Mouse (Mus musculus) liver, embryonic 12.5 days (tissue): ENCODE results near the gene Alk. TPM values are rescaled to one million over a fixed set of nuclear protein-coding genes. Genes with fewer than 3 reads are reported as not detected.

Experiments used
- ATAC-seq: fragments of 200-750 bp; cut with Nextera tagmentation; 2 replicates; pipeline ENCODE4 v1.8.0; 2017; ENCODE audit warnings: moderate number of reproducible peaks, mild to moderate bottlenecking, moderate library complexity
- H3K27ac ChIP-seq: fragments of 300-500 bp; sonication (generic); 2 replicates; pipeline ENCODE4 v1.5.1; 2016; ENCODE audit warnings: mild to moderate bottlenecking
- H3K27me3 ChIP-seq: fragments of 300-500 bp; sonication (generic); replicated peaks from 2 replicates; pipeline ENCODE4 v1.6.1; 2016; ENCODE audit warnings: mild to moderate bottlenecking, moderate library complexity
- H3K36me3 ChIP-seq: fragments of 300-500 bp; sonication (generic); 2 replicates; pipeline ENCODE4 v1.6.1; 2016; ENCODE audit warnings: mild to moderate bottlenecking, moderate library complexity
- H3K4me1 ChIP-seq: fragments of 300-500 bp; sonication (generic); 2 replicates; pipeline ENCODE4 v1.6.1; 2016
- H3K4me2 ChIP-seq: fragments of 300-500 bp; sonication (generic); 2 replicates; pipeline ENCODE4 v1.6.1; 2016; ENCODE audit warnings: mild to moderate bottlenecking, moderate library complexity
- H3K4me3 ChIP-seq: fragments of 300-500 bp; sonication (generic); 2 replicates; pipeline ENCODE4 v1.5.1; 2016; ENCODE audit warnings: mild to moderate bottlenecking, moderate library complexity
- H3K9ac ChIP-seq: fragments of 300-500 bp; sonication (generic); 2 replicates; pipeline ENCODE4 v1.6.1; 2016; ENCODE audit warnings: mild to moderate bottlenecking, moderate library complexity
- H3K9me3 ChIP-seq: fragments of 300-500 bp; sonication (generic); replicated peaks from 2 replicates; pipeline ENCODE4 v1.6.1; 2016; ENCODE audit warnings: mild to moderate bottlenecking, moderate library complexity
- WGBS: fragments of 180-500 bp; shearing (Covaris S2); methylation state at CpG from one replicate; pipeline ENCODE4 v1.1.7; 2016; ENCODE audit not compliant: insufficient replicate concordance; 5-methylcytosine and 5-hydroxymethylcytosine counted together
- polyA plus RNA-seq: library from polyadenylated mRNA; unstranded; fragments of >200 nt; fragmentation: Nextera tagmentation; extraction: Ambion mirVana; gene quantifications from 2 replicates; pipeline ENCODE4 v1.2.1, GENCODE M21; 2016

Alk gene
- polyA plus RNA-seq, 1 experiment from 2014 or later: 0.14 TPM

- H3K4me3 ChIP-seq: no peak overlapping the region
- no peak overlapping the region for H3K9ac ChIP-seq
- no peaks in the 10 kb centered on the region for H3K36me3 ChIP-seq
- ATAC-seq: no peak
- H3K9me3 ChIP-seq: 0 out of 2 replicates have a peak, but pooled peaks cover 6% of the 10 kb centered on the region
- no peak overlapping the region for H3K4me2 ChIP-seq
- H3K4me1 ChIP-seq: no peaks in the 10 kb centered on the region
- no peaks in the 10 kb centered on the region for H3K27me3 ChIP-seq
- no peak overlapping the region for H3K27ac ChIP-seq
- 61% methylated on average over 10 of the region's 10 CpGs for WGBS
Observed at GRCm38 (mm10) chr17:72157830-72158629, 446.4 kb downstream of the Alk start.

GRCm38 (mm10) chr17:72153038-72153437 is 451.4 kb downstream of the Alk start:
- no peak overlapping the region for H3K9ac ChIP-seq
- H3K9me3 ChIP-seq: 0 out of 2 replicates have a peak, but pooled peaks cover 6% of the 10 kb centered on the region
- no peaks in the 10 kb centered on the region for H3K4me1 ChIP-seq
- no peaks in the 10 kb centered on the region for H3K36me3 ChIP-seq
- no peak overlapping the region for H3K4me3 ChIP-seq
- no peak overlapping the region for H3K27ac ChIP-seq
- H3K4me2 ChIP-seq: no peak overlapping the region
- WGBS: 40% methylated on average over 3 of the region's 3 CpGs
- no peaks in the 10 kb centered on the region for H3K27me3 ChIP-seq
- ATAC-seq: no peak

GRCm38 (mm10) chr17:72144946-72145598 is 459.4 kb downstream of the Alk start:
- 66% methylated on average over 7 of the region's 7 CpGs for WGBS
- no peaks in the 10 kb centered on the region for H3K4me1 ChIP-seq
- no peak overlapping the region for H3K27ac ChIP-seq
- no peak overlapping the region for H3K4me2 ChIP-seq
- no peaks in the 10 kb centered on the region for H3K9me3 ChIP-seq
- H3K4me3 ChIP-seq: no peak overlapping the region
- H3K27me3 ChIP-seq: no peaks in the 10 kb centered on the region
- no peaks in the 10 kb centered on the region for H3K36me3 ChIP-seq
- no peak for ATAC-seq
- H3K9ac ChIP-seq: no peak overlapping the region

- Histone ChIP-seq H3K36me3 (no peaks in the 10 kb centered on the region), H3K9me3 (no peaks in the 10 kb centered on the region), H3K27ac (no peak overlapping the region), H3K9ac (no peak overlapping the region), H3K27me3 (no peaks in the 10 kb centered on the region), H3K4me3 (no peak overlapping the region), H3K4me1 (no peaks in the 10 kb centered on the region), H3K4me2 (no peak overlapping the region)
- no peak for ATAC-seq
- WGBS: 64% methylated on average over 9 of the region's 9 CpGs
Observed at GRCm38 (mm10) chr17:72144461-72144860, 460.0 kb downstream of the Alk start.

- H3K36me3 ChIP-seq: no peaks in the 10 kb centered on the region
- H3K27me3 ChIP-seq: no peaks in the 10 kb centered on the region
- no peak overlapping the region for H3K9ac ChIP-seq
- no peak for ATAC-seq
- H3K4me1 ChIP-seq: no peaks in the 10 kb centered on the region
- no peak overlapping the region for H3K4me3 ChIP-seq
- WGBS: 71% methylated on average over 8 of the region's 8 CpGs
- H3K27ac ChIP-seq: no peak overlapping the region
- 0 out of 2 replicates have a peak, but pooled peaks cover 3% of the 10 kb centered on the region for H3K9me3 ChIP-seq
- no peak overlapping the region for H3K4me2 ChIP-seq
Observed at GRCm38 (mm10) chr17:72132140-72132911, 472.1 kb downstream of the Alk start.

- Histone ChIP-seq H3K4me2 (no peak overlapping the region), H3K27ac (no peak overlapping the region), H3K27me3 (no peaks in the 10 kb centered on the region), H3K36me3 (no peaks in the 10 kb centered on the region), H3K9ac (no peak overlapping the region), H3K4me1 (no peaks in the 10 kb centered on the region), H3K9me3 (no peaks in the 10 kb centered on the region), H3K4me3 (no peak overlapping the region)
- no peak for ATAC-seq
- WGBS: 77% methylated on average over 1 of the region's 1 CpGs
Observed at GRCm38 (mm10) chr17:72121660-72122059, 482.8 kb downstream of the Alk start.

- Histone ChIP-seq H3K27ac (no peak overlapping the region), H3K27me3 (no peaks in the 10 kb centered on the region), H3K9me3 (no peaks in the 10 kb centered on the region), H3K4me1 (no peaks in the 10 kb centered on the region), H3K4me3 (no peak overlapping the region), H3K36me3 (no peaks in the 10 kb centered on the region), H3K9ac (no peak overlapping the region), H3K4me2 (no peak overlapping the region)
- peak; percentile 46; the same call in 1 of the 2 replicates for ATAC-seq
- 39% methylated on average over 11 of the region's 11 CpGs for WGBS
Observed at GRCm38 (mm10) chr17:72120278-72120677, 484.1 kb downstream of the Alk start.

GRCm38 (mm10) chr17:72118376-72118775 is 486.1 kb downstream of the Alk start:
- Histone ChIP-seq H3K4me3 (no peak overlapping the region), H3K9ac (no peak overlapping the region), H3K27ac (no peak overlapping the region), H3K36me3 (no peaks in the 10 kb centered on the region), H3K4me1 (no peaks in the 10 kb centered on the region), H3K9me3 (no peaks in the 10 kb centered on the region), H3K4me2 (no peak overlapping the region), H3K27me3 (no peaks in the 10 kb centered on the region)
- 24% methylated on average over 5 of the region's 5 CpGs for WGBS
- no peak for ATAC-seq

- Histone ChIP-seq H3K27ac (no peak overlapping the region), H3K4me2 (no peak overlapping the region), H3K4me1 (no peaks in the 10 kb centered on the region), H3K4me3 (no peak overlapping the region), H3K36me3 (no peaks in the 10 kb centered on the region), H3K27me3 (no peaks in the 10 kb centered on the region), H3K9me3 (no peaks in the 10 kb centered on the region), H3K9ac (no peak overlapping the region)
- ATAC-seq: no peak
- 52% methylated on average over 12 of the region's 12 CpGs for WGBS
Observed at GRCm38 (mm10) chr17:72115271-72115944, 489.0 kb downstream of the Alk start.

- Histone ChIP-seq H3K9ac (no peak overlapping the region), H3K27ac (no peak overlapping the region), H3K9me3 (no peaks in the 10 kb centered on the region), H3K4me3 (no peak overlapping the region), H3K27me3 (no peaks in the 10 kb centered on the region), H3K4me2 (no peak overlapping the region), H3K4me1 (no peaks in the 10 kb centered on the region), H3K36me3 (no peaks in the 10 kb centered on the region)
- ATAC-seq: no peak
Observed at GRCm38 (mm10) chr17:72112004-72112403, 492.4 kb downstream of the Alk start.

GRCm38 (mm10) chr17:72111528-72111927 is 492.9 kb downstream of the Alk start:
- H3K36me3 ChIP-seq: no peaks in the 10 kb centered on the region
- ATAC-seq: no peak
- no peaks in the 10 kb centered on the region for H3K9me3 ChIP-seq
- H3K27ac ChIP-seq: no peak overlapping the region
- WGBS: 80% methylated on average over 4 of the region's 4 CpGs
- no peaks in the 10 kb centered on the region for H3K27me3 ChIP-seq
- H3K4me3 ChIP-seq: no peak overlapping the region
- no peaks in the 10 kb centered on the region for H3K4me1 ChIP-seq
- no peak overlapping the region for H3K9ac ChIP-seq
- H3K4me2 ChIP-seq: no peak overlapping the region
